Mouse (Mus musculus) embryonic fibroblast, embryonic 13.5 days (primary cell): ENCODE measurements around the gene Gm20388.

Experiments
- CTCF ChIP-seq: IDR thresholded peaks from 2 replicates; pipeline ENCODE4 v1.5.1; 2011; ENCODE audit warnings: mild to moderate bottlenecking, control low read depth, low read length, moderate library complexity, borderline replicate concordance; ENCODE audit not compliant: insufficient read depth
- POLR2A ChIP-seq: IDR thresholded peaks from 2 replicates; pipeline ENCODE4 v1.6.1; 2011; ENCODE audit warnings: low read depth, mild to moderate bottlenecking, control low read depth, low read length, moderate library complexity

DNA sequence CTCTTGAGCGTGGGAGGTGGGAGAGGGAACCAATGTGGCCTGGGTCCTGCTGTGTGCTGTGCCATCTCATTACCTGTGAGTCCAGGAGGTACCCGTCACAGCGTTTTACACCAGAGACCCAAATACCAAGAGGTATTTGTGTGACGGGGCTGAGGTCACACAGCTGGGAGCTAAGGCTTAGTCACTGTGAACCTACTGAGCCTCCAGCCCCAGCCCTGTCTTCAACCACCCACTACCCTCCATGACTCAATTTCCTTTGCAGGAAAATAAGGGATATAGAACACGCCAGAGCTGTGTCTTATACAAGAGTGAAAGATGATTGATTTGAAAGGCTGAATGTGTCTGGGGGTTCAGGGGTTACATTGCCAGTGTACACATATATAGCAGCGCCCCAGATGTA lies 552.0 kb downstream of the Gm20388 start:
- TF ChIP-seq CTCF (no peak), POLR2A (no peak)
